Mouse (Mus musculus): ENCODE results near the gene Anks1. TPM values are rescaled to one million over a fixed set of nuclear protein-coding genes. Genes with fewer than 3 reads are reported as not detected.
A peak's percentile ranks its signal among the peaks of the same experiment; 100 is the strongest.

Gene Anks1
- polyA plus RNA-seq, 1 experiment, result 29.0 TPM

- Histone ChIP-seq H3K27ac (ENCODE audit: insufficient read depth, low read depth, low read length) (no peak overlapping the region), H3K4me1 (ENCODE audit: control insufficient read depth, insufficient read depth, low read length) (peaks cover 57% of the 10 kb centered on the region), H3K4me3 (ENCODE audit: insufficient read depth, low read length) (no peak overlapping the region)
- no peak for TF ChIP-seq POLR2A (IDR thresholded peaks at IDR 0.05; ENCODE audit: borderline replicate concordance, low read depth, low read length)
These were observed 105.3 kb downstream of the Anks1 start for GRCm38 (mm10) chr17:28014449-28014848.

- peak overlapping the region; percentile 15 for H3K27ac ChIP-seq (ENCODE audit: insufficient read depth, low read depth, low read length)
- H3K4me1 ChIP-seq (ENCODE audit: control insufficient read depth, insufficient read depth, low read length), result peaks cover 57% of the 10 kb centered on the region
- TF ChIP-seq CTCF (IDR thresholded peaks at IDR 0.05; ENCODE audit: low read depth, low read length) (no peak), POLR2A (IDR thresholded peaks at IDR 0.05; ENCODE audit: borderline replicate concordance, low read depth, low read length) (no peak)
- no peak overlapping the region for H3K4me3 ChIP-seq (ENCODE audit: insufficient read depth, low read length)
These were observed 106.1 kb downstream of the Anks1 start for GRCm38 (mm10) chr17:28015068-28015730.

GRCm38 (mm10) chr17:28016056-28016797, 107.1 kb downstream of the Anks1 start:
- H3K27ac ChIP-seq (ENCODE audit: insufficient read depth, low read depth, low read length), result no peak overlapping the region
- no peak overlapping the region for H3K4me3 ChIP-seq (ENCODE audit: insufficient read depth, low read length)
- no peak for TF ChIP-seq CTCF (IDR thresholded peaks at IDR 0.05; ENCODE audit: low read depth, low read length)
- TF ChIP-seq POLR2A (IDR thresholded peaks at IDR 0.05; ENCODE audit: borderline replicate concordance, low read depth, low read length), result no peak
- peaks cover 52% of the 10 kb centered on the region for H3K4me1 ChIP-seq (ENCODE audit: control insufficient read depth, insufficient read depth, low read length)

- H3K27ac ChIP-seq (ENCODE audit: insufficient read depth, low read depth, low read length), result no peak overlapping the region
- H3K4me3 ChIP-seq (ENCODE audit: insufficient read depth, low read length), result no peak overlapping the region
- H3K4me1 ChIP-seq (ENCODE audit: control insufficient read depth, insufficient read depth, low read length), result peaks cover 32% of the 10 kb centered on the region
- TF ChIP-seq POLR2A (IDR thresholded peaks at IDR 0.05; ENCODE audit: borderline replicate concordance, low read depth, low read length) (no peak), CTCF (IDR thresholded peaks at IDR 0.05; ENCODE audit: low read depth, low read length) (no peak)
These were observed 109.2 kb downstream of the Anks1 start for GRCm38 (mm10) chr17:28018344-28018743.

- TF ChIP-seq POLR2A (IDR thresholded peaks at IDR 0.05; ENCODE audit: borderline replicate concordance, low read depth, low read length) (no peak), CTCF (IDR thresholded peaks at IDR 0.05; ENCODE audit: low read depth, low read length) (no peak)
- Histone ChIP-seq H3K27ac (ENCODE audit: insufficient read depth, low read depth, low read length) (no peak overlapping the region), H3K4me3 (ENCODE audit: insufficient read depth, low read length) (no peak overlapping the region), H3K4me1 (ENCODE audit: control insufficient read depth, insufficient read depth, low read length) (peaks cover 28% of the 10 kb centered on the region)
These were observed 109.7 kb downstream of the Anks1 start for GRCm38 (mm10) chr17:28018776-28019175.

- H3K4me1 ChIP-seq (ENCODE audit: control insufficient read depth, insufficient read depth, low read length), result peaks cover 16% of the 10 kb centered on the region
These were observed 110.9 kb downstream of the Anks1 start for GRCm38 (mm10) chr17:28019785-28020696.

GRCm38 (mm10) chr17:28021911-28022310, 112.8 kb downstream of the Anks1 start:
- TF ChIP-seq POLR2A (IDR thresholded peaks at IDR 0.05; ENCODE audit: borderline replicate concordance, low read depth, low read length), result no peak
- no peak for TF ChIP-seq CTCF (IDR thresholded peaks at IDR 0.05; ENCODE audit: low read depth, low read length)

More at GRCm38 (mm10) chr17:28019785-28020696, 110.9 kb downstream of the Anks1 start:
- TF ChIP-seq CTCF (IDR thresholded peaks at IDR 0.05; ENCODE audit: low read depth, low read length), result no peak
- TF ChIP-seq POLR2A (IDR thresholded peaks at IDR 0.05; ENCODE audit: borderline replicate concordance, low read depth, low read length), result no peak
- no peak overlapping the region for H3K27ac ChIP-seq (ENCODE audit: insufficient read depth, low read depth, low read length)
- no peak overlapping the region for H3K4me3 ChIP-seq (ENCODE audit: insufficient read depth, low read length)

GRCm38 (mm10) chr17:28022854-28023655, 113.9 kb downstream of the Anks1 start:
- Histone ChIP-seq H3K4me3 (ENCODE audit: insufficient read depth, low read length) (no peak overlapping the region), H3K4me1 (ENCODE audit: control insufficient read depth, insufficient read depth, low read length) (peaks cover 15% of the 10 kb centered on the region), H3K27ac (ENCODE audit: insufficient read depth, low read depth, low read length) (no peak overlapping the region)
- TF ChIP-seq POLR2A (IDR thresholded peaks at IDR 0.05; ENCODE audit: borderline replicate concordance, low read depth, low read length), result no peak
- no peak for TF ChIP-seq CTCF (IDR thresholded peaks at IDR 0.05; ENCODE audit: low read depth, low read length)

More at GRCm38 (mm10) chr17:28021911-28022310, 112.8 kb downstream of the Anks1 start:
- peaks cover 13% of the 10 kb centered on the region for H3K4me1 ChIP-seq (ENCODE audit: control insufficient read depth, insufficient read depth, low read length)
- no peak overlapping the region for H3K27ac ChIP-seq (ENCODE audit: insufficient read depth, low read depth, low read length)
- no peak overlapping the region for H3K4me3 ChIP-seq (ENCODE audit: insufficient read depth, low read length)

- TF ChIP-seq POLR2A (IDR thresholded peaks at IDR 0.05; ENCODE audit: borderline replicate concordance, low read depth, low read length) (no peak), CTCF (IDR thresholded peaks at IDR 0.05; ENCODE audit: low read depth, low read length) (no peak)
- Histone ChIP-seq H3K4me1 (ENCODE audit: control insufficient read depth, insufficient read depth, low read length) (peaks cover 24% of the 10 kb centered on the region), H3K27ac (ENCODE audit: insufficient read depth, low read depth, low read length) (no peak overlapping the region), H3K4me3 (ENCODE audit: insufficient read depth, low read length) (no peak overlapping the region)
These were observed 116.4 kb downstream of the Anks1 start for GRCm38 (mm10) chr17:28025541-28025961.
